Mouse (Mus musculus) cerebellum, adult 2 months (tissue): ENCODE measurements around the gene Macf1.

ENCODE experiments used
- CTCF ChIP-seq: fragments of 200-500 bp; IDR thresholded peaks from 2 replicates; pipeline ENCODE4 v1.5.1; 2011; ENCODE audit warnings: low read depth, mild to moderate bottlenecking, control low read depth, low read length, moderate library complexity, borderline replicate concordance; ENCODE audit not compliant: insufficient read depth
- POLR2A ChIP-seq: fragments of 200-500 bp; IDR thresholded peaks from 2 replicates; pipeline ENCODE4 v1.6.1; 2011; ENCODE audit warnings: low read length, control low read depth, borderline replicate concordance; ENCODE audit not compliant: insufficient read depth

GRCm38 (mm10) chr4:123527607-123528010 lies 156.6 kb downstream of the Macf1 start:
- TF ChIP-seq CTCF (no peak), POLR2A (peak; percentile 77; the same call in 1 of the 2 replicates)
